Mouse (Mus musculus) forebrain, embryonic 11.5 days (tissue): Measurements from ENCODE around the gene Peli2. TPM values are rescaled to one million over a fixed set of nuclear protein-coding genes. Genes with fewer than 3 reads are reported as not detected.
A peak's percentile ranks its signal among the peaks of the same experiment; 100 is the strongest.

Experiments
- ATAC-seq: fragments of 200-750 bp; cut with Nextera tagmentation; replicated peaks from 2 replicates; pipeline ENCODE4 v1.8.0; 2017; ENCODE audit warnings: moderate TSS enrichment; ENCODE audit not compliant: low FRiP score
- DNase-seq: peaks from one replicate; pipeline ENCODE4 v3.0.0-alpha.2; 2017; ENCODE audit warnings: low spot score
- H3K27ac ChIP-seq: fragments of 300-500 bp; sonication (generic); 2 replicates; pipeline ENCODE4 v1.5.1; 2014; ENCODE audit warnings: low read depth, low read length
- H3K27me3 ChIP-seq: fragments of 300-500 bp; sonication (generic); 2 replicates; pipeline ENCODE4 v1.6.1; 2014; ENCODE audit warnings: mild to moderate bottlenecking, low read length, mixed read lengths; ENCODE audit not compliant: control insufficient read depth, insufficient read depth
- H3K36me3 ChIP-seq: fragments of 300-500 bp; sonication (generic); 2 replicates; pipeline ENCODE4 v1.6.1; 2014; ENCODE audit warnings: mild to moderate bottlenecking, low read length, moderate library complexity, mixed read lengths; ENCODE audit not compliant: control insufficient read depth, insufficient read depth
- H3K4me1 ChIP-seq: fragments of 300-500 bp; sonication (generic); replicated peaks from 2 replicates; pipeline ENCODE4 v1.6.1; 2014; ENCODE audit warnings: low read length, mixed read lengths; ENCODE audit not compliant: control insufficient read depth, insufficient read depth
- H3K4me2 ChIP-seq: fragments of 300-500 bp; sonication (generic); 2 replicates; pipeline ENCODE4 v1.6.1; 2014; ENCODE audit warnings: low read depth, mild to moderate bottlenecking, low read length, moderate library complexity, mixed read lengths; ENCODE audit not compliant: severe bottlenecking
- H3K4me3 ChIP-seq: fragments of 300-500 bp; sonication (generic); 2 replicates; pipeline ENCODE4 v1.5.1; 2014; ENCODE audit warnings: low read depth, low read length
- H3K9ac ChIP-seq: fragments of 300-500 bp; sonication (generic); 2 replicates; pipeline ENCODE4 v1.6.1; 2014; ENCODE audit warnings: low read length
- H3K9me3 ChIP-seq: fragments of 300-500 bp; sonication (generic); 2 replicates; pipeline ENCODE4 v1.6.1; 2016; ENCODE audit warnings: low read length, mixed read lengths; ENCODE audit not compliant: control insufficient read depth
- WGBS: fragments of 180-500 bp; shearing (Covaris S2); extraction: QIAGEN DNeasy Blood & Tissue Kit; methylation state at CpG from one replicate; pipeline ENCODE4 v1.1.7; 2014; 5-methylcytosine and 5-hydroxymethylcytosine counted together
- polyA plus RNA-seq: library from polyadenylated mRNA; unstranded; fragments of >200 nt; fragmentation: Nextera tagmentation; extraction: Ambion mirVana; gene quantifications from 2 replicates; pipeline ENCODE4 v1.2.1, GENCODE M21; 2014

Peli2 gene
- polyA plus RNA-seq, 1 experiment from 2014 or later = 8.6 TPM

DNA sequence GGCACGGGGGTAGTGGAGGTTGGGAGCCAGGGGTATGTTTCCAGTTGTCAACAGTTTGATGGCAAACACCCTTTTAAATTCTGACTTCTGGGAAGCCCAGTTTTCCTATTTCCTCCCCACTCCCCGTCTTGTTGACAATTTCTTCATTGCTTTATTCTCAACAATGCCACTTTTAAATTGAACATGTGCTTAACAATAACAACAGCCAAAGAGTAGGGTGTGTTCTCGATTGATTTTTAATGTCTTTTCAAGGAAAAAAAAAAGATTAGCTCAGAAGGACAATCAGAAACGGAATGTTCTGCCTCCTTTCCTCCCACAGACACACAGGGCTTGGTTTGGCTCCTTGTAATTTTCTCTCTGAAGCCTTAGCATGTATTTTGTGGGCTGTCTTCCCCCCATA, 30.2 kb upstream of the Peli2 start:
- Histone ChIP-seq H3K4me1 (0 out of 2 replicates have a peak, but pooled peaks cover 2% of the 10 kb centered on the region), H3K36me3 (no peaks in the 10 kb centered on the region), H3K27ac (no peak overlapping the region), H3K27me3 (no peaks in the 10 kb centered on the region), H3K4me3 (no peak overlapping the region), H3K4me2 (no peak overlapping the region), H3K9ac (no peak overlapping the region), H3K9me3 (no peaks in the 10 kb centered on the region)
- ATAC-seq (no peak), DNase-seq (no peak)
- WGBS = 71% methylated on average over 4 of the region's 4 CpGs

DNA sequence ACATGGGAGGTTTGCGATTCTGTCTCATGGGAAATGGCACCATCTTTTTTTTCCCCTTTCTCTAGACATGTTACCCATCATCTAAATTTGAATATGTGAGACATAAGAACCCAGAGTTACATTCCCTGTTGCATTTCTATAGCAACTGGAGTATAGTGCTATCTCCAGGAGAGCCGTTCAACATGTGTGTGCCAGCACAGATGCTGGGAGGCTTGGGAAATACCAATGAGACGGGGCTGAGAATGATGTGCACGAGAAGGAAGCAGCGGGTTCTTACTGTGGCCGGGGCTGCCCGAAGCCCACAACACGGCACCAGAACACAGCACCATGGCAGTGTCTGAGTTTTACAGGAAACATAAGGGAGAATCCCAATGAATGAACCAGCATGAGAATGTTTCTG, 29.5 kb upstream of the Peli2 start:
- H3K27me3 ChIP-seq = no peaks in the 10 kb centered on the region

DNA sequence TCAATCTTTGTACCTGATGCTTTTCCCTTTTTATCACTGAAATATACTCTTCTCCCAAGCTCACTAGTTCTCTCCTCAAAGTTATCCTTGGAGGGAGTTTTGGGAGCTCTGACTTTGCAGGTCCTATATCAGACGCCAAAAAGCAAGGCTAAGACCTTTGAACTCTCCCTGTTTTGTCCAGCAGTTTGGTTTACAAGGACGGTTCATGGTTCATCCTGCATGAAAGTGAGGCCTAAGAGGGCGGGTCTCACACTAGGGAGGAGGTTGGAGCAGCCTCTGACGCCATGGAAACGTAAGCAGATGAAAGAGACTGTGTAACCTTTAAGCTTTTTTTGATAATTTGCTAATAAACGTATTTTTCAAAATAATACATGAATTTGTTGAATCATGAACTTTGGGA, 22.4 kb upstream of the Peli2 start:
- Histone ChIP-seq H3K9me3 (no peaks in the 10 kb centered on the region), H3K4me2 (no peak overlapping the region), H3K27ac (no peak overlapping the region), H3K36me3 (no peaks in the 10 kb centered on the region), H3K9ac (no peak overlapping the region), H3K4me1 (no peaks in the 10 kb centered on the region), H3K4me3 (no peak overlapping the region), H3K27me3 (no peaks in the 10 kb centered on the region)
- WGBS = 60% methylated on average over 6 of the region's 6 CpGs
- no peak for ATAC-seq
- no peak for DNase-seq

More for the DNA sequence above, 29.5 kb upstream of the Peli2 start:
- DNase-seq (no peak), ATAC-seq (no peak)
- H3K9me3 ChIP-seq = no peaks in the 10 kb centered on the region
- H3K36me3 ChIP-seq = no peaks in the 10 kb centered on the region
- H3K27ac ChIP-seq = no peak overlapping the region
- H3K4me1 ChIP-seq = 0 out of 2 replicates have a peak, but pooled peaks cover 2% of the 10 kb centered on the region
- 90% methylated on average over 8 of the region's 8 CpGs for WGBS
- no peak overlapping the region for H3K4me3 ChIP-seq
- H3K9ac ChIP-seq = no peak overlapping the region
- H3K4me2 ChIP-seq = no peak overlapping the region

DNA sequence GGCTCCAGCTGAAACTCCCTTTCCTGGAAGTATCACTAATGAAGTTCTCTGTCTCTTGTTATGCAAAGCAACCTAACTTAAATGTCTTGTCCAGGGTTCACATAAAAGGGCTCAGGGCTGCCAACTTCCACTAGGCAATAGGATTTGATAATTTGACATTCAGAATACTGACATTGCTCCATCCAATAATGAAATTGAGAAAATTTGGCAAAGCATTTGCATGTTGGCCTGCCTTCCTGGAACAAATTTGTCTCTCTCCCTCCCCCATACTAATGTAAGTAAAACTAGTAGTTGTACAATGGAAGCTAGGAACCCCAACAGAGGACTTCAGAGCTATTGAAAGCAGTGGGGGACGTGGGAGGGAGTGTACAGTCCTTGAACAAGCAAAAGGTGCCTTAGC, 21.3 kb upstream of the Peli2 start:
- Histone ChIP-seq H3K4me3 (no peak overlapping the region), H3K9ac (no peak overlapping the region), H3K27me3 (no peaks in the 10 kb centered on the region), H3K9me3 (no peaks in the 10 kb centered on the region), H3K4me1 (no peaks in the 10 kb centered on the region), H3K4me2 (no peak overlapping the region), H3K27ac (no peak overlapping the region), H3K36me3 (no peaks in the 10 kb centered on the region)
- 45% methylated on average over 1 of the region's 1 CpGs for WGBS
- ATAC-seq = no peak
- DNase-seq = no peak

DNA sequence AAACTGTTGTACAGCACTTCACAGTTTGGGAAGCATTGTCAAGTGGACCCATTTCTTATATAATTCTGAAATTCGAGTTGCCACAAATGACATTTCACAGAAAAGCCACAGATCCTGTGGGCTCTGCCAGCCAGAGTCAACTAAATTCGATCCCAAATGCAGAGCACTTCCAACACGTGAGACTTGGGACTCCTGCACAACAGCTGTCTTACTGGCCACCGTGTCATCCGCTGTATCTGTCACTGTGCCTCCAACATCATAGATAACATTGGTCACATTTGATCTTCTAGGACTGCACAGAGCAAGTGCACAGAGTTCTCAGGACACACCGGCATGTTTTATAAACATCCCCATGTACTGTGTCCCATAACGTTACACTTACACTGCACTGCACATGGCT, 14.2 kb upstream of the Peli2 start:
- 91% methylated on average over 7 of the region's 7 CpGs for WGBS
- Histone ChIP-seq H3K9me3 (no peaks in the 10 kb centered on the region), H3K4me3 (no peak overlapping the region), H3K27ac (no peak overlapping the region), H3K4me1 (no peaks in the 10 kb centered on the region), H3K27me3 (no peaks in the 10 kb centered on the region), H3K9ac (no peak overlapping the region), H3K4me2 (no peak overlapping the region), H3K36me3 (no peaks in the 10 kb centered on the region)
- ATAC-seq = no peak
- DNase-seq = no peak

DNA sequence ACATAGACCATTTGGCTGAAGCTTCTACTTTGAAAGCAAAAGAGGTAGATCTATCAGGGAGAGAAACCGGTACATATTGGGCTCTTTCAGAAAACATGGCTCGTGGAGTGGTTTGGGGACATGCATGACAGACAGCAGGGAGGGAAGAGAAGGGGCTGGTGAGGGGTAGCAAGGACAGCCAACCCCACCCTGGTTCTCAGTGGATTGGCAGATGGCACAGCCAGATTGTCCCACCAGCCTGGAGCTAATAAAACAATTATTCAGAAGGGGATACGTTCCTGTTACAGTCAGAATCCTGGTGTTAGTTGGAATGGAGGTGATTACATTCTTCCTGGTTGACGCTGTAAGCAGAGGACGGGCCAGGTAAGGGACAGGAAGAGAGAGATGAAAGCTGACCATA, 2.6 kb upstream of the Peli2 start:
- Histone ChIP-seq H3K36me3 (no peaks in the 10 kb centered on the region), H3K27me3 (no peaks in the 10 kb centered on the region), H3K4me3 (no peak overlapping the region), H3K4me2 (no peak overlapping the region), H3K27ac (no peak overlapping the region), H3K4me1 (peaks cover 20% of the 10 kb centered on the region), H3K9ac (no peak overlapping the region), H3K9me3 (no peaks in the 10 kb centered on the region)
- WGBS = 81% methylated on average over 5 of the region's 5 CpGs
- no peak for ATAC-seq
- no peak for DNase-seq

DNA sequence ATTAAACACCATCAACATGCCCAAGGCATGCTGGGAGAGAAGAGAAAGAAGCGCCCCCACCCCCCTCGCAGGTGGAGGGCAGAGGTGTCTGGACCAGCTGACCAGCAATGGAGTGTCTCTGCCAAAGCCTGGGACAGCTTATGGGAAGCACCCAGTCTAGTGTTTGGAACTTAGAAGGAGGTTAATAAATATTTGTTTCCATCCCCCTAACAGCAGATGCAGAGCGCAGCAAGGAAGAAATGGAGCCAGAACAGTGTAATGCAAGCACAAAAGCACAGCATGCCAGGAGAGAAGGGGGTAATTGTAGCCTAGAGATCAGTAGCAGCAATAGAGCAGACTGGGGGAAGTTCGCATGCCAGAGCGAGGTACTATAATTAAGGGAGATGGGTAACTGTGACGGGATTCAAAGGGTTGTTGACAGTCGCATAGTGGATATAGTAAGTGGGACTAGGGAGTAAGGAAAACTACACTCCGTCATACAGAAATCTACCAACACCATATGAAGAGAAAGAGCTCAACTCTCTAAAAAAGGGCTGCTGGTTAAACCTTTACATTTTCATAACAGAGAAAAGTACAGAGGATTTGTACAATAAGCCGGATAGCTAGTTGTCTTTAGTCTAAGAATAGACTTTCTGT, 1.5 kb upstream of the Peli2 start:
- 4% methylated on average over 9 of the region's 9 CpGs for WGBS
- H3K4me1 ChIP-seq = peaks cover 20% of the 10 kb centered on the region

DNA sequence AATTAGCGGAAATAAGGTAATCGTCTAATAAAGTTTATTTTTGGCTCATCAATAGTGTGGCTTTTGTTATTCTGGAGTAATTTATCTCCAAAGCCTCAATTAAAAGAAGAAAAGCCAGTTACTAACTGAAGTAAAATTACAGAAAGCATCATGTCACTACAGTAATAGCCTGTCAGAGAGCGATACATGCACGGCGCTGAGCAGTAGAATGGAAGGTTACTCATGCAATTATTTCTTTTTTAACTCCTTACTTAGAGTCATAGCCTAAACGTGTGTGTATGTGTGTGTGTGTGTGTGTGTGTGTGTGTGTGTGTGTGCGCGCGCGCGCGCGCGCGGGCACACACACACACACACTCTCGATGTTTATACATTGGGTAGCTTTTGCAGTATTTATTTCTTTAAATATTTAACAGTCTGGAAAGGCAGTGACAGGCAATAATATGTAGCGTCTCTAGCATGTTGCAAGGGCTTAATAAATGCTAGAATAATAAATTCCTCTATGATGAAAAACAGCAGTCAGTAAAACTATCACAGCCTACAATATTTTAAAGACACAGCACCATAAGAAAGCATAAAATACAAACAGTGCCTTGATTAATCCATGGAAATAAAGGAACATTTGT, 864 bp upstream of the Peli2 start:
- WGBS = 14% methylated on average over 17 of the region's 17 CpGs
- Histone ChIP-seq H3K9me3 (no peaks in the 10 kb centered on the region), H3K27ac (no peak overlapping the region), H3K36me3 (no peaks in the 10 kb centered on the region), H3K4me2 (peak overlapping the region; percentile 48), H3K9ac (no peak overlapping the region), H3K4me1 (peaks cover 25% of the 10 kb centered on the region), H3K27me3 (no peaks in the 10 kb centered on the region; the same call in 1 of the 2 replicates), H3K4me3 (peak overlapping the region; percentile 72)
- DNase-seq (no peak), ATAC-seq (no peak)

More for the DNA sequence above, 1.5 kb upstream of the Peli2 start:
- Histone ChIP-seq H3K9ac (no peak overlapping the region), H3K4me2 (peak overlapping the region; percentile 35; the same call in 1 of the 2 replicates), H3K27ac (no peak overlapping the region), H3K27me3 (no peaks in the 10 kb centered on the region; the same call in 1 of the 2 replicates), H3K36me3 (no peaks in the 10 kb centered on the region), H3K4me3 (no peak overlapping the region), H3K9me3 (no peaks in the 10 kb centered on the region)
- DNase-seq (peak; percentile 58), ATAC-seq (no peak)

DNA sequence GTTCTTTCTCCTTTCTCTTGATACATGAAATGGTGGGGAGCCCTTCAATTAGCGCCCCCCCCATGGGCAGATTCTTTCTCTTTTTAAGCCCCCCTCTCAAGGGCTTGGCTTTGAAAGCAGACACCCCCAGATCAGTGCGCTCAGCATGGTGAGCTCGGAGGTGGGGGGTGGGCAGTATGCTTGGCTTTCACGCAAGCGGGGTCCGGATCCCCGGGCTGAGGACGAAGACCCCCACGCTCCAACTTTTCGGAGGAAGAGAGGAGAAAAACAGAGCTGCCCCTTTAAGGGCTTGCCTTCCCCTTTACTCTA, 226 bp upstream of the Peli2 start:
- Histone ChIP-seq H3K27me3 (no peaks in the 10 kb centered on the region; the same call in 1 of the 2 replicates), H3K27ac (no peak overlapping the region), H3K4me2 (peak overlapping the region; percentile 88), H3K9me3 (no peaks in the 10 kb centered on the region), H3K9ac (peak overlapping the region; percentile 85), H3K4me1 (peaks cover 26% of the 10 kb centered on the region), H3K36me3 (no peaks in the 10 kb centered on the region), H3K4me3 (peak overlapping the region; percentile 72)
- DNase-seq (no peak), ATAC-seq (no peak)
- 0% methylated on average over 10 of the region's 10 CpGs for WGBS
